Mouse (Mus musculus): ENCODE results near the gene Stard3nl. TPM values are rescaled to one million over a fixed set of nuclear protein-coding genes. Genes with fewer than 3 reads are reported as not detected.

The Stard3nl gene
- polyA plus RNA-seq, 1 experiment = 113 TPM

DNA sequence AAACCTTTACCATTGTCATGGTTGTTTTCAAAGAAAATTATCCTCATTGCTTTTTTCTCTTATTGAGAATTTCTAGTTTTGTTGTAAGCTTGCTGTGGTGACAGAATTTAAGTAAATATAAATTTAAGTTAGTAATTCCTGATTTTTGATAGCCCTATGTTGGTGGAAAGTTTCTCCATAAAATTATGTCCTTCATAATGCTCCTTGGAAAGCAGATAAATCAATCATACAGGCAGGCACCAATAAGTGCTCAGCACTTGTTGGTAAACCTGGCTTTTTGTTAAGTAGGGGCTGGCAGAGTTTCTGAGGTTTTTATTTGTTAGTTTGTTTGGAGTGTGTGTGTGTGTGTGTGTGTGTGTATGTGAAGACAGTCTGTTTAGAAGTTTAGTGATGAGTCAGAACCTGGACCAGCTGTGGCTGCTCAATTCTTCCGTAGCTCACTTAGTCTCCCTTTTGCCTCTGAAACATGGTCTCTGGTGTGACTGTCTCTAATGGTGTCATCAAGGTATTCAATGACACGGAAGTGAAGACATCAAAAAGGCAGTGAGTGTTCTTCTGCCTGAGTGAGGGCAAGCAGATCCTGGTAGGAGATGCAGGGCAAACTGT, 16.8 kb upstream of the Stard3nl start:
- TF ChIP-seq CTCF (IDR thresholded peaks at IDR 0.05; ENCODE audit: low read depth, low read length) = no peak
- no peak for TF ChIP-seq POLR2A (IDR thresholded peaks at IDR 0.05; ENCODE audit: borderline replicate concordance, low read depth, low read length)
- no peak overlapping the region for H3K4me3 ChIP-seq (ENCODE audit: insufficient read depth, low read length)
- H3K4me1 ChIP-seq (ENCODE audit: control insufficient read depth, insufficient read depth, low read length) = peaks cover 19% of the 10 kb centered on the region
- H3K27ac ChIP-seq (ENCODE audit: insufficient read depth, low read depth, low read length) = no peak overlapping the region

DNA sequence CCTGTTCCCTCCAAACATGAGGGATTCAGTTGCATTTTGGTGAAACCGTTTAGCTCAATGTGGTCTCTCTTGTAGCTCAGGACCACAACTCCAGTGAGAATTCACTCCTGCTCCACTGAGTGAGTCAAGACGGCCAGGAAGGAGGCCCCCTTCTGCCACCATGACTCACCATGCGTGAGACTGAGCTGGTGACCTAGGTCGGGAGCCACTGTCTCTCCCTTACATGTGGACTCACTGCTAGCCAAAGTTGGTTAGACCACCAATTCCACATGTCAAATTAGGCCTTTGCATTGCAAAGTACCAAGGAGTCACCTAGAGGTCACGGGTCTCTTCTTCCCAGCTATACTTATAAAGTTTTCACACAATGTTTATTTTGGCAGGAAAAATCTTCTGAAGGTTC, 16.3 kb upstream of the Stard3nl start:
- Histone ChIP-seq H3K4me3 (ENCODE audit: insufficient read depth, low read length) (no peak overlapping the region), H3K27ac (ENCODE audit: insufficient read depth, low read depth, low read length) (no peak overlapping the region), H3K4me1 (ENCODE audit: control insufficient read depth, insufficient read depth, low read length) (peaks cover 13% of the 10 kb centered on the region)
- TF ChIP-seq CTCF (IDR thresholded peaks at IDR 0.05; ENCODE audit: low read depth, low read length) (no peak), POLR2A (IDR thresholded peaks at IDR 0.05; ENCODE audit: borderline replicate concordance, low read depth, low read length) (no peak)

DNA sequence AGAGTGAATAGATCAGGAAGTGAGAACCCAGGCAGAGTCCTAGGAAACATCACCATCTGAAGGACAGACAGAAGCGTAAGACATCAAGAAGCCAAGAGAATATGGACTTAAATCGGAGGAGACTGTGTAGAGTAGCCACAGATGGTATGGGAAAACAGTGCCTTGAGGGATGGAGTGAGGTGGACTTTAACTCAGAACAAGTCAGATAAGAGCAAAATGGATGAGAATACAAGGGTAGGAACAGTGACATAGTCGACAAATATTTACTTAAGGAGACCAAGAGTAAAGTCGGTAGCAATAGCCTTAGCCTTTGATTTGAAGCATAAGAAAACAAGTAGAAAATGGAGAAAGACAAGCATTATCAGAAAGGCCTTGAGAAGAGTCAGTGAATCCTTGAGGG, 15.1 kb upstream of the Stard3nl start:
- TF ChIP-seq CTCF (IDR thresholded peaks at IDR 0.05; ENCODE audit: low read depth, low read length) = no peak
- TF ChIP-seq POLR2A (IDR thresholded peaks at IDR 0.05; ENCODE audit: borderline replicate concordance, low read depth, low read length) = no peak

DNA sequence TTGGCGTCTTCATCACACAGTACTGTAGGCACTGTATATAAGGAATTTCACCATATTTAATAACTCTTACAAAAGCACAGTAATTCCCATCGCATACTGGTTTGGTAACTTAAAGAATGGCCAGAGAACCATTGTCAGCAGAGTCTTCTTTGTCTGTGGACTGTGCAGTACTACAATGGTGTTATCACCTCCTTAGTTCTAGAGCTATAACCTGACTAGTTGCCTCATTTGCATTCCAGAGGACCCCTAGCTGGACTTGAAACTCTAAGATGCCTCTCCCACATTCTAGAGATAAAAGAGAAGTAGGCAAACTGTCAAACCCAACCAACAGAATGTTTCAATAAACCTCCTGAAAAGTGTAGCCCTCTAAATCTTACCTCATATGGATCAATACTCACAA, 12.4 kb upstream of the Stard3nl start:
- H3K27ac ChIP-seq (ENCODE audit: insufficient read depth, low read depth, low read length) = no peak overlapping the region
- TF ChIP-seq CTCF (IDR thresholded peaks at IDR 0.05; ENCODE audit: low read depth, low read length) (no peak), POLR2A (IDR thresholded peaks at IDR 0.05; ENCODE audit: borderline replicate concordance, low read depth, low read length) (no peak)
- H3K4me3 ChIP-seq (ENCODE audit: insufficient read depth, low read length) = no peak overlapping the region
- H3K4me1 ChIP-seq (ENCODE audit: control insufficient read depth, insufficient read depth, low read length) = peaks cover 7% of the 10 kb centered on the region; the same call in 1 of the 2 replicates

More for the DNA sequence above, 15.1 kb upstream of the Stard3nl start:
- H3K4me3 ChIP-seq (ENCODE audit: insufficient read depth, low read length) = no peak overlapping the region
- H3K4me1 ChIP-seq (ENCODE audit: control insufficient read depth, insufficient read depth, low read length) = peaks cover 9% of the 10 kb centered on the region; the same call in 1 of the 2 replicates
- no peak overlapping the region for H3K27ac ChIP-seq (ENCODE audit: insufficient read depth, low read depth, low read length)

DNA sequence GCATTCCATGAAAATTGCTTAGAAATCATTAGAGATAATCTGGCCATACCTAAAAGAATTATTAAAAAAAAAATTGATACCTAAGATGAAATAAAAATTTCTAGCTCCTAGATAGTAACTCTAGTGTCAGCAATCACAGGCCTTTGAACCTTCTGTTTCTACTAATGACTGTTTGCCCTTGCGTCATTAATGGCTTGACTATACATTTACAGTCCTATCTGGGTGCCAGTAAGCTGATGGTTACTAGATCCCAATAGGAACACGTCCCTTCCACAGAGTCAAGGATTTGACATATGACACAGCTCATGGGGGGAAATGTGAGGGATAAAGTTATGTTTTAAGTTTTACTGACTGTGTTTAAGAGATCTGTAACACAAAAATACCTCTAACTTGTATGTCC, 9.0 kb upstream of the Stard3nl start:
- TF ChIP-seq POLR2A (IDR thresholded peaks at IDR 0.05; ENCODE audit: borderline replicate concordance, low read depth, low read length) (no peak), CTCF (IDR thresholded peaks at IDR 0.05; ENCODE audit: low read depth, low read length) (no peak)
- H3K4me1 ChIP-seq (ENCODE audit: control insufficient read depth, insufficient read depth, low read length) = no peaks in the 10 kb centered on the region
- H3K4me3 ChIP-seq (ENCODE audit: insufficient read depth, low read length) = no peak overlapping the region
- no peak overlapping the region for H3K27ac ChIP-seq (ENCODE audit: insufficient read depth, low read depth, low read length)

DNA sequence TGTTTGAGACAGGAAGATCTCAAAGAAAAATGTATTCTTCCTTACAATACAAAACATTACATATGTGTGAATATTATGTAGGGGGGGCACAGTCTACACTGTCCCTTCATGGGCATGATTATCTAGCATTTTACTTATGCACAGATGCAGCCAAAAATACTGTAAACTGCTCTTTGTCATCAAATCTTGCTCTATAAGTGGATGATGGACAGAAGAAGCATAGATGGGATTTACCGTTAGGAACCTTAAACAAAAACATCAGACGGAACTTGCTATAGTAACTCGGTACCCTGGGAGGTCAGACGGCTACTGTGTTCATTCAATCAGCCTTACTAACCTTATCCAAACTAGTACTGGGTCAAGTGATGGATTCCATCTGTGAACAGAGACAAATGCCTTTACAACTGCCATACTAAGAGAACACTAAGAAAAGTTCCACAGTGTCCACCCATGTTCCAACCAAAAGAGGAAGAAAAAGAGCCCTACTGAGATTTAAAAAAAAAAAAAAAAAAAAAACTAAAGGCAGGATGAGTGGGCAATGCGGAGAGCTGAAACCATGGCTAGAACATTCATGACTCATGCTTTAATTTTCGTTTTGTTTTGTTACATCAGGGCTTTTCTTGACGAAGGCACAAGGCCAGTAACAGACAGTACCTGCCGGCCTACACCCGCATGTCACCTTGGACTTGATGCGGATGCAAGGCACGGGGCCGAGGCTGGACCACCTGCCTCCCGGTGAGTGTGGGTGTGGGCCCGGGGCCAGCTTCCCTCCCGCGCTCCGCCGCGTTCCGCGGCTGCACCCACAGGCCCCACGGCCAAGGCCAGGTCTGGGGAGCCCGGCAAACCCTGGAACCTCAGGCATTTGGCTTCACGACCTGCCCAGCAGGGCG, 552 bp downstream of the Stard3nl start:
- H3K4me1 ChIP-seq (ENCODE audit: control insufficient read depth, insufficient read depth, low read length) = peaks cover 22% of the 10 kb centered on the region
- peak overlapping the region; percentile 85 for H3K27ac ChIP-seq (ENCODE audit: insufficient read depth, low read depth, low read length)
- no peak for TF ChIP-seq POLR2A (IDR thresholded peaks at IDR 0.05; ENCODE audit: borderline replicate concordance, low read depth, low read length)
- no peak for TF ChIP-seq CTCF (IDR thresholded peaks at IDR 0.05; ENCODE audit: low read depth, low read length)
- peak overlapping the region; percentile 100 for H3K4me3 ChIP-seq (ENCODE audit: insufficient read depth, low read length)

DNA sequence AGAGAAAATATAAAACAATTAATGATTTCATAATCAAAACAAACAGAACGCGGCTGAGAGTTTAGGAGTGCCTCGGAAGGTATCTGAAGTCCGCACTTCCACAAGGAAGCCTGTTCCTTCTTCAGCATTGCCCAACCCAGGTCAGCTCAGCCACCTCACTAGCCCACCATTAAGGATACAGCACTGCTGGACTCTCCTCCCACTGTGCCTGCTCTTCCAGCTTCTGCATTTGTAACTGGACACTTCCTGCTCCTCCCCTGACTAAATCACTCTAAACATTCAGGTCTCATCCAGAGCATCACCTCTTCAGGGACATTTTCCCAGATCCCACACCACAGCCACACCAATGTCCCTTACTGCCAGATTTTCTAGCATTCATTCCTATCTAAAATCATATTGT, 1.4 kb downstream of the Stard3nl start:
- H3K27ac ChIP-seq (ENCODE audit: insufficient read depth, low read depth, low read length) = no peak overlapping the region
- H3K4me3 ChIP-seq (ENCODE audit: insufficient read depth, low read length) = 0 out of 2 replicates have a peak overlapping the region, but pooled peaks have one; percentile 19
- H3K4me1 ChIP-seq (ENCODE audit: control insufficient read depth, insufficient read depth, low read length) = peaks cover 27% of the 10 kb centered on the region
- TF ChIP-seq POLR2A (IDR thresholded peaks at IDR 0.05; ENCODE audit: borderline replicate concordance, low read depth, low read length) (no peak), CTCF (IDR thresholded peaks at IDR 0.05; ENCODE audit: low read depth, low read length) (no peak)

DNA sequence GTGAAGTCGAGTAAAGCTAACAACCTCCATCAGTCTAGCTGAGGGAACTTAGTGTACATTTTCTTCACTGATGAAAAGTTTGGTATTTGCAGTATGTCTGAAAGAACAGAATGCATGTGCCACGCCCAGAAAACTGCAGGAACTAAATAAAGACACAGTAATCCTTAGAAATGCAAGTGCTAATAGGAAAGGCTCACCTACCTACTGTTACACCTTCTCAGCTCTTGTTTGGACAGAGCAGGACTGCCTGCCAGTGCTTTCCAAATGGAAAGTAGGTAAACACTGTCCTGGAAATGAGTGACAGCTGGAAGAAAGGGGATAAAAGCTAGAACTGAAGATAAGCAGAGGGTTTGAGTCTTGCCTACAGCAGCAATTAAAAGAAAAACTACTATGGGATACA, 1.9 kb downstream of the Stard3nl start:
- no peak overlapping the region for H3K4me3 ChIP-seq (ENCODE audit: insufficient read depth, low read length)
- no peak overlapping the region for H3K27ac ChIP-seq (ENCODE audit: insufficient read depth, low read depth, low read length)
- peaks cover 28% of the 10 kb centered on the region for H3K4me1 ChIP-seq (ENCODE audit: control insufficient read depth, insufficient read depth, low read length)
- no peak for TF ChIP-seq CTCF (IDR thresholded peaks at IDR 0.05; ENCODE audit: low read depth, low read length)
- TF ChIP-seq POLR2A (IDR thresholded peaks at IDR 0.05; ENCODE audit: borderline replicate concordance, low read depth, low read length) = no peak

DNA sequence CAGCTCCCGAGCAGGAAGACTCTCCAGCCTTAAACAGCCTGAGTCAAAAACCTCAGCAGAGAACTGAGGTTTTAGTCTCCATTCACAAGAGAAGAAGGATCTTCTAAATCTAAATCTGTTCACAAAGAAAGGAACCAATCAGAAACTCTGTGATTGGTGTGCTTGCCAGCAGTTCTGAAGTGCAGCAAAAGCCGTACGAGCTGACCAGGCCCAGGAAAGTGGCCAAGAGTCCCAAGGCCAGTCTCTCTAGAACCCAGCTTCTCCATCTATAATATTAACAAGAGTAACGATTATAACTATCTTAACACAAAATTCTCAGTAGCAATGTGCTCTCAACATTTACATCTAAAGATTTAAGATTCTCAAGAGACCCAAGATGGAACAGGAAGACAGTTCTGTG, 4.0 kb downstream of the Stard3nl start:
- H3K27ac ChIP-seq (ENCODE audit: insufficient read depth, low read depth, low read length) = no peak overlapping the region
- peaks cover 30% of the 10 kb centered on the region for H3K4me1 ChIP-seq (ENCODE audit: control insufficient read depth, insufficient read depth, low read length)
- TF ChIP-seq CTCF (IDR thresholded peaks at IDR 0.05; ENCODE audit: low read depth, low read length) (no peak), POLR2A (IDR thresholded peaks at IDR 0.05; ENCODE audit: borderline replicate concordance, low read depth, low read length) (no peak)
- no peak overlapping the region for H3K4me3 ChIP-seq (ENCODE audit: insufficient read depth, low read length)

DNA sequence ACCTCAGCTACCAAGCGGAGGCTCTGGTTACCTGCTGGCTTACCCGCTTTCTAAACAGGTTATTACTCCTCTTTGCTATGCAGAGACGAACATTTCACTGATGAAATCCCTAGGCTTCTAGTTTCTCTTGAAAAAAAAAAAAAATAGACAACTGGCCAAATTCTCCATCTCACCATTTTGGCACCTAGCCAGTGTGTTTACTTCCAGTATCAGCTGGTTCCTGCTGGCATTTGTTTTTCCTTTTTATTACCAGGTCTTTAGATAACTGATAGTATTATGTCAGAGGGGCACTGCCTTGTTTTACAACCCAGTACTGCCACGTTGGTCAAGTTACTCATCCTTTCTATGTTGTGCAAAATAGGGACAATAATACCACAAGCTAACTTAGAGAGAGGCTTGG, 5.3 kb downstream of the Stard3nl start:
- Histone ChIP-seq H3K27ac (ENCODE audit: insufficient read depth, low read depth, low read length) (no peak overlapping the region), H3K4me1 (ENCODE audit: control insufficient read depth, insufficient read depth, low read length) (peaks cover 32% of the 10 kb centered on the region), H3K4me3 (ENCODE audit: insufficient read depth, low read length) (no peak overlapping the region)
- TF ChIP-seq CTCF (IDR thresholded peaks at IDR 0.05; ENCODE audit: low read depth, low read length) = no peak

Data from bone marrow macrophage, adult 2 months (primary cell).